Mouse (Mus musculus) midbrain, embryonic 10.5 days (tissue): ENCODE data around the gene Frat2. TPM values are rescaled to one million over a fixed set of nuclear protein-coding genes. Genes with fewer than 3 reads are reported as not detected.
"Not testable (repeated sequence)": the region's sequence is repeated elsewhere in the genome, so short reads cannot be mapped to it uniquely, and the experiment has no call there.

ENCODE experiments used
- DNase-seq: peaks from one replicate; pipeline ENCODE4 v3.0.0-alpha.2; 2017; ENCODE audit warnings: low spot score
- H3K27ac ChIP-seq: fragments of 300-500 bp; sonication (generic); replicated peaks from 2 replicates; pipeline ENCODE4 v1.5.1; 2016; ENCODE audit warnings: mild to moderate bottlenecking
- H3K27me3 ChIP-seq: fragments of 300-500 bp; sonication (generic); 2 replicates; pipeline ENCODE4 v1.6.1; 2016; ENCODE audit warnings: low read depth, mild to moderate bottlenecking; ENCODE audit not compliant: poor library complexity, severe bottlenecking
- H3K36me3 ChIP-seq: fragments of 300-500 bp; sonication (generic); 2 replicates; pipeline ENCODE4 v1.6.1; 2016; ENCODE audit warnings: mild to moderate bottlenecking, moderate library complexity
- H3K4me1 ChIP-seq: fragments of 300-500 bp; sonication (generic); 2 replicates; pipeline ENCODE4 v1.6.1; 2016
- H3K4me3 ChIP-seq: fragments of 300-500 bp; sonication (generic); 2 replicates; pipeline ENCODE4 v1.5.1; 2016; ENCODE audit warnings: mild to moderate bottlenecking, moderate library complexity
- H3K9me3 ChIP-seq: fragments of 300-500 bp; sonication (generic); replicated peaks from 2 replicates; pipeline ENCODE4 v1.6.1; 2016; ENCODE audit warnings: mild to moderate bottlenecking
- WGBS: fragments of 180-500 bp; shearing (Covaris S2); methylation state at CpG from one replicate; pipeline ENCODE4 v1.1.7; 2016; 5-methylcytosine and 5-hydroxymethylcytosine counted together
- polyA plus RNA-seq: library from polyadenylated mRNA; unstranded; fragments of >200 nt; fragmentation: Nextera tagmentation; extraction: Ambion mirVana; gene quantifications from 2 replicates; pipeline ENCODE4 v1.2.1, GENCODE M21; 2016

Gene Frat2
- polyA plus RNA-seq, result 5.4 and 6.5 TPM in 2 replicates

DNA sequence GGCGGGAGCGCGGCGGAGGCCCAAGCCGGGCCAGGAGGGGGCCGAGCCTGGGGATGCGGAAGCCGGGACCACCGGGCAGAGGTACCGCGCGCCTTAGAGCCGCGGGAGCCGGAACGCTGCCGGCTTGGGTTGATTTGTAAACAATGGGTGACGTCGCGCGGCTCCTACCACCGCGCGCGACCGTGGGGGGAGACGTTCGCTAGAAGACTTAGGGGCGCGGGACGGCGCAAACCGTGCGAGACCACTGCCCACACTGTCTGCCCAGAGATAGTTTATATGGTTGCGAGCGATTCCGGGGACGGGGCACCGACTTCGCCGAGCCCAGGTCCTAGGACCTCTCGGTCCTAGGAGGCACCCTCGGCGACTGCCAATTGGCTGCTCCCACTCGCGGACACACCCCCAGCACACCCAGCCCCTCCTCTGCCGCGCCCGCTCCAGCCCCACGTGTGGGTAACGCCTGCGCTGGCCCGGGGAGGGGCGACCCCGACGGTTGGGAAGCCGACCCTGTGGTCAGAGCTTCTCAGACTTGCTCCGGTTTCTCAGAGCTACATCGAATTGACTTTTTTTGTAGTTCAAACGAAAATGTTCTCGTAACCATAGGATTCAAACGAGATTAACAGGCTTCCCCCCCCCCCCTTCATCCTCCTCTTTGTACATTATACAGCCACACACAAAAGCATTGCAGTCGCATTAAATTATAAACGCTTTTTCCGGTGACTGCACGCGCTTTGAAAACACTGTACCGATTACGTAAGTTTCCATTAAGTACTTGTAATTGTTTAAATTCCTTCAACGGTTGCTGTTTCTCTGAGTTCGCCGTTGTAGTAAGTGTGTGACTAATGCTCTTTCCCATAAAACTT lies at the start of gene Frat2:
TSS of gene Frat2 (minus strand) at position 141 of the 860 bp plus-strand sequence.
- no peaks in the 10 kb centered on the region for H3K9me3 ChIP-seq
- DNase-seq, result peak; percentile 94
- peaks cover 42% of the 10 kb centered on the region for H3K4me1 ChIP-seq
- peak within 1 kb of the TSS; percentile 97 for H3K27ac ChIP-seq
- no peaks in the 10 kb centered on the region for H3K27me3 ChIP-seq
- H3K36me3 ChIP-seq, result no peaks in the 10 kb centered on the region
- H3K4me3 ChIP-seq, result peak within 1 kb of the TSS; percentile 86
- WGBS, result 1% methylated on average over 72 of the region's 72 CpGs

DNA sequence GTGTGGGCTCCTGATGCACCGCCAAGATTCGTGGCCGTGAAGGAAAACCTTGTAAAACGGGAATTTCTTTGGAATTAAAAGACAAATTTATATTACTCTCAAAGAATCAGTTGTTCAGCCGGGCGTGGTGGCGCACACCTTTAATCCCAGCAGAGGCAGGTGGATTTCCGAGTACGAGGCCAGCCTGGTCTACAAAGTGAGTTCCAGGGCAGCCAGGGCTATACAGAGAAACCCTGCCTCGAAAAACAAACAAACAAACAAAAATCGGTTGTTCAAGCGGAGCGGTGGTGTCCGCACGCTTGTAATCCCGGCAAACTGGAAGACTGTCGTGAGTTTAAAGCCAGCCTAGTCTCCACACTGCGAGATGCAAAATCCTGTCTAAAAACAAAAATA lies 48.4 kb upstream of the Frat2 start:
- WGBS, result 20% methylated on average over 18 of the region's 18 CpGs
- Histone ChIP-seq H3K36me3 (peaks cover 15% of the 10 kb centered on the region), H3K9me3 (no peaks in the 10 kb centered on the region), H3K27ac (peak overlapping the region; percentile 29; the same call in 1 of the 2 replicates), H3K4me3 (peak overlapping the region; percentile 93), H3K4me1 (peaks cover 22% of the 10 kb centered on the region), H3K27me3 (no peaks in the 10 kb centered on the region)
- DNase-seq, result no peak

DNA sequence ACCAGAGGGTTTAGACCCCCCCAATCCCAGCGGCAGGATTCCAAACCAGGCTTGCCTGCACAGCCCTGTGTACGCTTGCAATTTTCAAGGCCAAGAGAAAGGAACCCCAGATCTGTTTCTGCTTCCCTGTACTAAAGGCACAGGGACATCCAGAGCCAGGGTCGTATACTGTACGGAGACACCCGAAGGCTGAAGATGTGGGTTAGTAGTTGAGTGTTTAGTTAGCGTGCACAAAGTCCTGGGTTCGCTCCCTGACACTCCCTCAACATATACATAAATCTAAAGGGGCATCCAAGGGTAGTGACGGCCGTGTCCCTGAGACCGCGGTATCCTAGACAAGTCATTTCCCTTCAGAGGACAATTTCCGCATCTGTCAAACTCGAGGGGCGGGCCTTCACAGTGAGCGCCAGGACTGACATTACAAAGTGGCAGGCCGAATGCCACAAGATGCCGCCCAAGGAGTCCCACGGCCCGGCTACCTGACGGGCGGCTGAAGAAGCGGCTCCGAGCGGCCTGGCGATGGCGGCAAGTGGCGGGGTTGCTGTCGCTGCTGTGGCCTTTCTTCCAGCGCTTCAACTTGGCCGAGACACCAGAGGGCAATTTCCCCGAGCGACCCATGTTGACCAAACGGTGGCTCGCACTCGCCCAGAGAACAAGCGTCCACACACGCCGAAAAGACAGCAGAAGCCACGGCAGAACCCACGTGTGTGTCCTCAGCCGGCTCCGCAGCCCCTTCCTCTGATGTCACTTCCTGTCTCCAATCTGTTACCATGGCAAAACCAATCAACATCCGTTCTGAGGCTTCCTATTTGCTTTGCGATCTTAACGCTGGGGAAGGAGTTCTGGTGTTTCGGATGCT lies 47.8 kb upstream of the Frat2 start, which contains the start of gene Rrp12:
TSS of gene Rrp12 (minus strand) at position 714 of the 859 bp plus-strand sequence.
- peak within 1 kb of the TSS; percentile 72 for H3K27ac ChIP-seq
- WGBS, result 1% methylated on average over 46 of the region's 46 CpGs
- DNase-seq, result peak; percentile 82
- H3K4me3 ChIP-seq, result peak within 1 kb of the TSS; percentile 93
- H3K9me3 ChIP-seq, result no peaks in the 10 kb centered on the region
- peaks cover 21% of the 10 kb centered on the region for H3K36me3 ChIP-seq
- no peaks in the 10 kb centered on the region for H3K27me3 ChIP-seq
- peaks cover 22% of the 10 kb centered on the region for H3K4me1 ChIP-seq

DNA sequence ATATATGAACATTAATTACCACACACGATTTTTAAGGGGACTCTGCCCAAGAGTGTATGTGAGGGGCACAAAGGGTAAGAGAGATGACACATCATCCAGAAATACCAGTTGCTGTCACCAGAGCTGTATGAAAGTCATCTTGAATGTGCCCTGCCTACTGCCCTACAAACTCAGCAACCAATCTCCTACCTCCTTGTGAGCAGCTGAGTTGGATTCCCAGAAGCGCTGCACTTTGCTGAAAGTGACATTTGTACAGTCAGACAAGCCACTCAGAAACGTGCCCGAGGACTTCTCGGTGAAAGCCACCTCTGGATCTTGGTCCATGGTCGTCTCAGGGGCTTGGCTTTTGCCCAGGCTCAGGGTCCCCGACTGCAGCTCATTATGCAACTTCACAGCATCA lies 47.0 kb upstream of the Frat2 start:
- 56% methylated on average over 7 of the region's 7 CpGs for WGBS
- Histone ChIP-seq H3K4me1 (peaks cover 22% of the 10 kb centered on the region), H3K27ac (no peak overlapping the region), H3K36me3 (peaks cover 28% of the 10 kb centered on the region), H3K9me3 (no peaks in the 10 kb centered on the region), H3K27me3 (no peaks in the 10 kb centered on the region), H3K4me3 (peak overlapping the region; percentile 93)
- DNase-seq, result no peak

DNA sequence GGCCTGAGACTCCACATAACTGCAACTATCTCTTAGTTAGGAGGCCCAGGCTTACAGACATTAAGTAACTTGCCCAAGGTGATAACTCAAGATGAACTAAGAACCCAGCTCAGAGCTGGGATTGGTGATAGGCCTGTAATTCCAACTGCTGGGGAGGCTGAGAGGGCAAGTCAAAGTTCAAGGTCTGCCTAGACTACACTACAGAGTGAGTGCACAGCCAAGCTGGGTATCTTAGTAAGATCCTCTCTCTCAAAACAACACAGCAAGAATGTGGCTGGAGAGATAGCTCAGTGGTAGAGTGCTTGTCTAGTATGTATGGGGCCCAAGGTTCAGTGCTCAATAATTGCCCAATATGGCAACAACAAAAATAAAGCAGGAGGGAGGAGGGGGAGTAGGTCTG lies 40.3 kb upstream of the Frat2 start:
- Histone ChIP-seq H3K27ac (no peak overlapping the region), H3K9me3 (no peaks in the 10 kb centered on the region), H3K4me1 (no peaks in the 10 kb centered on the region), H3K36me3 (peaks cover 90% of the 10 kb centered on the region), H3K27me3 (no peaks in the 10 kb centered on the region), H3K4me3 (no peak overlapping the region)
- no peak for DNase-seq

DNA sequence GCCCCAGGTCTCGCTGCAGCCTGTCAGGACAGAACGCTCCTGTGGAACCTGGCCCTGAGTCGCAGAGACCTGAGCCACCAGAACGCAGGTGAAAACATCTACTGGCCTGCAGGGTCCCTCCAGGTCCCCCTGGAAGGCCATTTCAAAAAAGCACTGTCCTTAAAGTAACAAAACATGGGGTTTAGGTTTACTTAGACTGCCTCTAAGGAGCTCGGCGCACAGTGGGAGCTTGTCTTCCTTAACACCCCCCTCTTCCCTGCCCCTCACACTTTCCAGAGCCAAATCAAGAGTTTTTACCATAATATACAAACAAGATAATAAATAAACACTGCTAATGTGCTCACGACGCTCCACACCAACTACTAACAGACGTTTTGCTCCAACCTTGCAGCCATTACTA lies 36.0 kb upstream of the Frat2 start:
- no peak overlapping the region for H3K4me3 ChIP-seq
- 91% methylated on average over 9 of the region's 9 CpGs for WGBS

DNA sequence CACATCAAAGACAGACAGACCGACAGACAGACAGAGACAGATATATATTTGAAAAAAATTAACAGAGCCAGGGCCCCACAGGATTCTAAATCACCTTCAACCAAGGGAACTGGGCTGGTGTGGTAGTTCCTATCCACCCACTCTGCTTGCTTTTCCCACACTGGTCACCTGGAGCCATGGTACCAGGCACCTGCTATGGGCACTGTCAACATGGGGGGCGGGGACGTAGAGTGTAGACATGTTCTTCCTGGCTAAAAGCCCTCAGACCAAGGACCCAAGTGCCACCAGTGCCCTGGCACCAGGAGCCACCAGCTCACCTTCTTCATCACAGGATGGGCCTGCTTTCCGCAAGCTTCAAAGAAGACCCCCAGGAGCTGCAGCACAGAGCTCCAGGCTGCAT lies 33.9 kb upstream of the Frat2 start:
- no peaks in the 10 kb centered on the region for H3K4me1 ChIP-seq
- H3K4me3 ChIP-seq, result no peak overlapping the region
- 95% methylated on average over 4 of the region's 4 CpGs for WGBS
- H3K27me3 ChIP-seq, result no peaks in the 10 kb centered on the region
- H3K36me3 ChIP-seq, result peaks cover 90% of the 10 kb centered on the region
- no peak overlapping the region for H3K27ac ChIP-seq
- no peak for DNase-seq
- H3K9me3 ChIP-seq, result no peaks in the 10 kb centered on the region

More for the DNA sequence above, 36.0 kb upstream of the Frat2 start:
- Histone ChIP-seq H3K36me3 (peaks cover 94% of the 10 kb centered on the region), H3K27ac (no peak overlapping the region), H3K4me1 (no peaks in the 10 kb centered on the region), H3K27me3 (no peaks in the 10 kb centered on the region), H3K9me3 (no peaks in the 10 kb centered on the region)
- no peak for DNase-seq

DNA sequence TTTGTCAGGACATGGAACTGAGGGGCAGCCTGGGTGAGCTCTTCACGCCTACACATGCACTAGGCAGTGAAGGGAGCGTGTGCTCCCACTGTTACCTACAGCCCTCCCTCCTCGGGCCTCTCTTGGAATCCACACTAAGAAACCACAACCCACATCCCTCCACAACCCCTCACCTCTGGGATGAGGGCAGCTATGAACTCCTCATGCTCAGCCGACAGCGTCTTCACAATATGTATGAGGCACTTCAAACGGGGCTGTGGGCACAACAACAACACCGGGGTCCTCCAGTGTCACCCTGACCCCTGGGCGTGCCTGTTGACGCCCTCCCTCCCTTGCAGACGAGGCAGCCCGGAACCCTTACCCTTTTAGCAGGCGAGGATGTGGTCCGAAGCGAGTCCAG lies 26.4 kb upstream of the Frat2 start:
- H3K4me3 ChIP-seq, result no peak overlapping the region
- H3K27me3 ChIP-seq, result no peaks in the 10 kb centered on the region
- no peaks in the 10 kb centered on the region for H3K4me1 ChIP-seq
- no peak overlapping the region for H3K27ac ChIP-seq
- no peak for DNase-seq
- no peaks in the 10 kb centered on the region for H3K9me3 ChIP-seq
- peaks cover 95% of the 10 kb centered on the region for H3K36me3 ChIP-seq
- 96% methylated on average over 14 of the region's 14 CpGs for WGBS

DNA sequence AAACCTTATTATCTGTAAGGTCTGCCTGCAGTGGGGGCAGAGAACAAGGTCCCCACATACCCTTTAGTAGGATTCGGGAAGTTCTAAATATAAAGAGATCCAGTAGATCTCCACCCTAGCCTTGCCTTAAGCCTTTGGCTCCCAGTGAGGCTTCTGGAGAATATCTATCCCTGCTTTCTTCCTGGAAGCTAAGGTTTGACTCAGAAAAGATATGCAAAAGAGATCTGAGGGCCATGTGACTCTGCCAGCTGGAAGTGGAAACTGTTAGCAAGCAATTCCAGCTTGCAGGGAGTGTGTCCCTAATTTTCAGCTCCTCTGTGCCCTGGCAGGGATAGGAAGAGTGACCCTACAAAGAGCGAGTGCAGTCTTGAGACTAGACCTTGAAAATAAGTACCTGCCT lies 24.4 kb upstream of the Frat2 start:
- H3K27ac ChIP-seq, result no peak overlapping the region
- H3K4me1 ChIP-seq, result no peaks in the 10 kb centered on the region
- WGBS, result 94% methylated on average over 2 of the region's 2 CpGs
- no peaks in the 10 kb centered on the region for H3K27me3 ChIP-seq
- DNase-seq, result no peak
- peaks cover 99% of the 10 kb centered on the region for H3K36me3 ChIP-seq
- no peak overlapping the region for H3K4me3 ChIP-seq
- H3K9me3 ChIP-seq, result no peaks in the 10 kb centered on the region

DNA sequence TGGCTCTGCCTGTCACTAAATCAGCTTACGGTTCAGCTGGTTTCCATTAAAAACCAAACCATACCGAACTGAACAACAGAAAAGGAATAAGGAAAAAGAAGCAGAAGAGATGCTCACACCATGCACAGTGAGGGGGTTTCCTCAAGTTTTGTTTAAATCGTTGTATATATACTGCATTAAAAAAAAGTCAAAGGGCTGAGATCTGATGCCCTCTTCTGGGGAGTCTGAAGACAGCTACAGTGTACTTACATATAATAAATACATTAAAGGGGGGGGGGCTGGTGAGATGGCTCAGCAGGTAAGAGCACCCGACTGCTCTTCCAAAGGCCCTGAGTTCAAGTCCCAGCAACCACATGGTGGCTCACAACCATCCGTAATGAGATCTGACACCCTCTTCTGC lies 22.0 kb upstream of the Frat2 start:
- WGBS, result 92% methylated on average over 5 of the region's 5 CpGs
- not testable (repeated sequence) for H3K27me3 ChIP-seq, DNase-seq, H3K4me3 ChIP-seq, H3K9me3 ChIP-seq, H3K27ac ChIP-seq, H3K4me1 ChIP-seq
- H3K36me3 ChIP-seq, result peaks cover 100% of the 10 kb centered on the region

DNA sequence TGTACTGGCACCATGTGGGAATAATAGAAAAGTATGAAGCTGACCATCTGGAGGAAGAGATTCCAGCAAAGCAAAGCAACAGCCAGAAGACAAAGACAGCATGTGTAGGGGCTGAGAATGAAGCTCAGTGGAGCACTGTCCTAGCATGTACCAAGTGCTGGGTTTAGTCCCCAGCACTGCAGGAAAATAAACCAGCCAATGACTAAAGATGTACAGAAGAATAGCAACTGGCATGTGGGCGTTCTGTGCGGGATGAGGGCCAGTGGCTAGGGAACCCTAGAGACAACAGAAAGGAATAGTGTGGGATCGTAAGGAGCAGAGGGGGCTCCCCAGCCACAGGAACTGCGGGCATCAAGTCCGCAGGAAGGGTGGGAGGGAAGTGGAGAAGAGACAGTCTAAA lies 21.4 kb upstream of the Frat2 start:
- no peaks in the 10 kb centered on the region for H3K9me3 ChIP-seq
- no peak overlapping the region for H3K27ac ChIP-seq
- WGBS, result 93% methylated on average over 5 of the region's 5 CpGs
- DNase-seq, result no peak
- no peak overlapping the region for H3K4me3 ChIP-seq
- H3K36me3 ChIP-seq, result peaks cover 100% of the 10 kb centered on the region
- H3K4me1 ChIP-seq, result no peaks in the 10 kb centered on the region
- H3K27me3 ChIP-seq, result no peaks in the 10 kb centered on the region

DNA sequence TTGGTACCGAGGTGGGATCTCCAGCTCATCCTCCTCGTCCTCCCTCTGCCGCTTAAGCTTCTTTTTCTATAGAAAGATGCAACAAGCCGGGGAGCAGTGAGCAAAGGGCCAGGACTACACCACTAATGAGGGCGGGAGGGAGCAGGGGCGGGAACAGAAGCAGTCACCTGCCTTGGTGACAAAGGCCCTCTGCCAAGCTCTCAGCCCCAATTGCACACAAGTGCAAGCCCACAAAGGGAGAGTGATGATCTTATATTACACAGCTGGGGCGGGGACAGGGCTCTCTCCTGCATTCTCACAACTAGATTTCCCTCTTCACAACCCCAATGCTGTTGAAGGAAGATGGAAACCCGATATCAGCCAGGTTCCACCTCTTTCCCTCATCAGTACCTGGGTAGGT lies 18.8 kb upstream of the Frat2 start:
- peaks cover 100% of the 10 kb centered on the region for H3K36me3 ChIP-seq
- WGBS, result 94% methylated on average over 8 of the region's 8 CpGs
- H3K9me3 ChIP-seq, result no peaks in the 10 kb centered on the region

More for the DNA sequence above, 18.8 kb upstream of the Frat2 start:
- Histone ChIP-seq H3K4me1 (no peaks in the 10 kb centered on the region), H3K27me3 (no peaks in the 10 kb centered on the region), H3K27ac (no peak overlapping the region), H3K4me3 (no peak overlapping the region)
- DNase-seq, result no peak
